Mouse (Mus musculus) cerebellum, adult 2 months (tissue): ENCODE data around the gene Fbxl17.

Experiments
- CTCF ChIP-seq: fragments of 200-500 bp; IDR thresholded peaks from 2 replicates; pipeline ENCODE4 v1.5.1; 2011; ENCODE audit warnings: low read depth, mild to moderate bottlenecking, control low read depth, low read length, moderate library complexity, borderline replicate concordance; ENCODE audit not compliant: insufficient read depth
- POLR2A ChIP-seq: fragments of 200-500 bp; IDR thresholded peaks from 2 replicates; pipeline ENCODE4 v1.6.1; 2011; ENCODE audit warnings: low read length, control low read depth, borderline replicate concordance; ENCODE audit not compliant: insufficient read depth

DNA sequence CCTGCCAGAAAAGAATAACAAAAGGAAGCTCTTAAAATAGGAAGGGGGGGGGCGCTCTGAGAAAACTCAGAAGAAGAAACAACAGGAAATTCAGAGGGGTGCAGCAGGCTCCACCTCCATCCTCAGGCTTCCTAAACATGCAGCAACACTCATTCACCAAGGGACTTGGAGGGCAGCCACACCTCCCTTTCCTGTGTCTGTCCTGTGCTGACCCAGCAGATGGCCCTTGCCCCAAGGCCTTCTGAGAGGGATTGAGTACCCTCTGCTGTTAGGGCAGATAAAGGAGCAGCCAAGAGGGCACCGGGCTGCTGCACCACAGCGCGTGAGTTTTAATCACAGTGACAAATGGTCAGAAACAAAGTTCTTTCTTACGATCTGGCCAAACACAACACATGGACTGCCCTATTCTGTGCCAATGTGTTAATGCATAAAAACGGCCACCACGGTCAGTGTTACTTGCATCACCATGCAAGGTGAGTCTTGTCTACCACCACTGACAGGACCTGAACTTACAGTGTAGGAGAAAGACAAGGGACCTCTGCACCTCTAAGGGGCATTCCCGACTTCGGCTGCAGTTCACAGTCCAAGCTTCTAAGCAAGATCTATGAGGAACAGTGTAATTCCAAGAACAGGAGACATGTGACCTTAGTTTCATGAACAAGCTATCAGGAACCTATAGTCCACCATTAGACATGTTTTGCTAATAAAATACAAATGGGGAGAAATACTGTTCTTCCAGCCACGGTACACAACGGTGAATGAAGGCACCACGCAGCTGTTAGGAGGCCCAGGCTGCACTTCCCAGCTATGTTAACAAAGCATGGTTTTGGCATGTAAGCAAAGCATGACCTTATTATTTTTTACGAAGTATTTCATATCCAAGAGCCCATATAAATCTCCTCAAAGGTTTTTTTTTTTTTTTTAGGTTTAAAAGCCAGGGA is 96.8 kb downstream of the Fbxl17 start:
- TF ChIP-seq CTCF: no peak
- TF ChIP-seq POLR2A: no peak
